Mouse (Mus musculus): ENCODE results near the gene Ankrd2. TPM values are rescaled to one million over a fixed set of nuclear protein-coding genes. Genes with fewer than 3 reads are reported as not detected.

Gene Ankrd2
- not detected in 2 replicates for total RNA-seq (2017)

- peak; percentile 62 for ATAC-seq (ENCODE audit: extremely low read depth, insufficient number of reproducible peaks, low FRiP score, poor library complexity, severe bottlenecking)
Observed at GRCm38 (mm10) chr19:42035456-42036248, at the start of gene Ankrd2. Ankrd2 (plus strand) TSS chr19:42036000.

GRCm38 (mm10) chr19:41987206-41987605 is 48.6 kb upstream of the Ankrd2 start:
- ATAC-seq (ENCODE audit: extremely low read depth, insufficient number of reproducible peaks, low FRiP score, poor library complexity, severe bottlenecking): no peak

DNA sequence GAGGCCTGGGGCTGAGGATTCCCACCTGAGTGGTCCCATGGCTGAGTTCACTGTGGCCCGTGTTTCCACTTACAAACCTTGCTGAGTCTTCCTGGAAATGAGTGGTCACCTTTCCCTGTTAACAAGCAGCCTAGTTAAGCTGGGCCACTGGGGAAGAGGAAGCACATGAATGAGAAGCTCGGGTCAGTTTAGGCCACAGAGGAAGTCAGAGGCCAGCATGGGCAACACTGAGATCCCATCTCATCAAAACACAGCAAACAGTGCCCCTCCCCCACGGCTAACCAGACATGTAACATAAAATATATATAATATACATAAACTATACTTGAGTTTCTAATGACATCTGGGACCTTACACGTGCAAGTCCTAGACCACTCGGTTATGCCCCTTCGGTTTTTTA is 46.0 kb upstream of the Ankrd2 start:
- peak; percentile 31; the same call in 1 of the 2 replicates for ATAC-seq (ENCODE audit: extremely low read depth, insufficient number of reproducible peaks, low FRiP score, poor library complexity, severe bottlenecking)

DNA sequence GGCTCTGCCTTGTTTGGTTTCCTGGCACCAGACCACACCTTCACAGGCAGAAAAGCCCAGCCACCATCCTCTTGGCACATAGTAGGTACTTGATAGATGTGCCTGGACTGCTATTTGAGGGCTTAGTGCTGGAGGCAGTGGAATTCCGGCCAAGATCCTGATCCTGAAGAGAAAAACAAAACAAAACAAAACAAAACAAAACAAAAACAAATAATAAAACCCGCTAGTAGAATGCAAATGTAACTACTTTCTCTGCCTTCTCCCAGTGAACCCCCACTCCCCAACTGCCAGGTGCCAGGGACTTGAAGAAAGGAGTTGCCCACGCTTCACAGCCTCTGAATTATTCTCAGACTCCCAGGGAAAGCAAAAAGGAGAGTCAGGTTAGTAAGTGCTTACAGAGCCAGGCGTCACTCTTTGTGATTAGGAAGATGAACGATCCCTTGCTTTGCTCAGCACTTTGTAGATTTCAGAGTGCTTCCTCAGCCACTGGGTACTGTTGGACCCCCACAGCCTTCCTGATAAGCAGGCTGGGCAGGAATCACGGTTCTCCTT is 43.8 kb upstream of the Ankrd2 start:
- ATAC-seq (ENCODE audit: extremely low read depth, insufficient number of reproducible peaks, low FRiP score, poor library complexity, severe bottlenecking): no peak

DNA sequence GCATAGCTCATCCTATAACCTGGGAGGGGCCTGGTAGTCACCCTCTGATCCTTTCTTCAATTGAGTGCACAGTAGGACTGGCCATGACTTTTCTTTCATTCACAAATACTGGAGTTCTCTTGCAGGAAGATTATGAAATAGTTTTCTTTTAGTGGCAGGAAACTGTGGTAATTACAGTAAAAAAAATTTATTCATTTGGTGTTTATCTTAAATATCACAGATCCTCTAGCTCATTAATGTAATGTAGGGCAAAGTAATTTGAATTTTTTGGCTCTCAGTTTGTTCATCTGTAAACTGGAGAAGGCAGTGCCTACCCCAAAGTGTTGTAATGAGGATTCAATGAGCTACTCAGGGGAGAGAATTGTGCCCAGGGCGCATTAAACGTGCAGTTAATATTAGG is 42.8 kb upstream of the Ankrd2 start:
- ATAC-seq (ENCODE audit: extremely low read depth, insufficient number of reproducible peaks, low FRiP score, poor library complexity, severe bottlenecking): no peak

- no peak for ATAC-seq (ENCODE audit: extremely low read depth, insufficient number of reproducible peaks, low FRiP score, poor library complexity, severe bottlenecking)
Observed at GRCm38 (mm10) chr19:41993484-41993883, 42.3 kb upstream of the Ankrd2 start.

DNA sequence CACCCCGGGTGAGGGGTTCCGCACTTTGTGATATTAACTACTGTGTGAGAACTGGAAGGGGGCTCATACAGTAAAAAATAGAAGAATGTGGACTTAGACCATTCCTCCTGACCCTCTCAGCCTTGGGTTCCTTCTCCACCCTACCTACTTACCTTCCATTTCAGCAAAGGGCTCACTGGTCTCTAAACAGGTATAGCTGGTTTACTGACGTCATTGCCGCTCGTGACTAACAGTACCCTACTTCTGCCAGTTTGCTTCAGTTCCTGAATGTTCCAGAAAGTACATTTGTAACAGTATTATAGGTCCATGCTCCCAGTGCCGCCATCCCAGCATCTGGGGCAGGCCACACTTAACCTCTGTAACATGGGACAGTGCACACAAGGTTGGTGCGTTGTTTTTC is 41.8 kb upstream of the Ankrd2 start:
- ATAC-seq (ENCODE audit: extremely low read depth, insufficient number of reproducible peaks, low FRiP score, poor library complexity, severe bottlenecking): no peak

DNA sequence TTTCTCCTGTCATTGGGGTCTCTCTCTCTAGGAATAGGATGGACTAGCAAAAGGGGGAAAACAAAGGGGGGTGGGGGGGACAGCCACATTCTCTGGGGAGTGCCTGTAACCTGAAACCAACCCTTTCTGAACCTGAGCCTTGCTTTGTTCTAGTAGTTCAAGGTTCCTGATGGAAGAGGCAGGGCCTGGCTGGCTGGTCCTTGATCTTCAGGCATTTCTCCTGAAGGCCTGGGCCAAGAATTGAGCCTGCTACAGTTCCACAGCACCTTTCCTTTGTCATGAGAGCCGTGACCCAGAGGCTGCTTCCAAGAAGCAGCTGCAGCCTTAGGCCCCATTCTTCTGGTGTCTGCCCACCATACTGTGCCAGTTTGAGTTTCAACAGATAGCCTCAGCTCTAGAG is 40.3 kb upstream of the Ankrd2 start:
- ATAC-seq (ENCODE audit: extremely low read depth, insufficient number of reproducible peaks, low FRiP score, poor library complexity, severe bottlenecking): no peak

DNA sequence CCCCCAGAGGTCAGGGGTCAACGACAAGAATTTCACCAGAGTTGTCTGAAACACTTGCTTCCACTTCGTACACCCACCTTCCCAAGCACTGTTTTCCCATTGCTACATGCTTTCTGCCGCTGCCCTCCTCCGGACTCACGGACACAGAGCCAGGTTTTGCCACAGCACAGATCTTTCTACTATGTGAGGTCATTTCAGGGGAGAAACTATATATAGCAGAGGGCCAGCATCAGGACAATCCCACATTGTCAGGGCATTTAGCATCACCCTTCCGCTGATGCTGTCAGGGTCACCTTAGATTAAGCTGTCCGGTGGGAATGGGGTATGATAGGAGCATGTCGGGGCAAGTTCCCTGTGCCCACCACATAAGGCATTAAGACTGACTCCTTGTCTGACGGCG is 38.7 kb upstream of the Ankrd2 start:
- no peak for ATAC-seq (ENCODE audit: extremely low read depth, insufficient number of reproducible peaks, low FRiP score, poor library complexity, severe bottlenecking)

DNA sequence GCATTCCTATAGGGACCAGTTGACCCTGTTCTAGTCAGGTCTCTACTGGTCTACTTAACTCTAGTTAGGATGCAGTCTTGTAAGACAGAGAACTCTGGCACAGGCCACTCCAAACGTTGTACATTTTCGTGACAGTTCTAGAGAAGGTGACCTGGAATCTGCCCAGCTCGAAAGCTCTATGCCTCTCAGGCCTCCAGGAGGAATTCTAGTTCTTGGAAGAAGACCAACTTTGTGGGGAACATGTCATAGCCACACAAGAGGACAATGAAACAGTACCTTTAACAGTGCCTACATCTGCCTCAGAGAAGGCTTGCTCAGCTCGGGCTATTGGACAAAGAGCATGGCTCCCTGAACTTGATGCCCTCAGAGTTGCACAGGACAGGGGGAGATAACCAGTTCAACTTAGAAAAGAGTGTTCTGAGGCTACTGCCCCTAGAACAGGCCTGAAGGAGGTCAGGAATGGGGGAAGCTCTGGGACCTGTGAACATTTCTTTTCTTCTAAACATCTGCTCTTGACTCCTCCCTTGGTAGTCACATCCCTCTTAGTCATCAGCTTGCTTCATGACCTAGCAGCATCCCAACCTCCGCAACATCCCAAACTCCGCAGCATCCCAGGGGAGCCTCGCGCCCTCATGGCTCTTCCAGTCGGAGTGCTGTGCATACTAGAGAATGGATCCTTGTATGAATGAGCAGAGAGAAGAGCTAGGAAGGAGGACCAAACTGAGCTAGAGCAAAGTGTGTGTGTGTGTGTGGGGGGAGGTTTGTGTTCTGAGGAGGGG is 36.8 kb upstream of the Ankrd2 start:
- ATAC-seq (ENCODE audit: extremely low read depth, insufficient number of reproducible peaks, low FRiP score, poor library complexity, severe bottlenecking): no peak

- ATAC-seq (ENCODE audit: extremely low read depth, insufficient number of reproducible peaks, low FRiP score, poor library complexity, severe bottlenecking): 0 out of 2 replicates have a peak, but pooled peaks have one; percentile 27
Observed at GRCm38 (mm10) chr19:41999688-42000283, 36.0 kb upstream of the Ankrd2 start.

- no peak for ATAC-seq (ENCODE audit: extremely low read depth, insufficient number of reproducible peaks, low FRiP score, poor library complexity, severe bottlenecking)
Observed at GRCm38 (mm10) chr19:42000446-42000958, 35.3 kb upstream of the Ankrd2 start.

DNA sequence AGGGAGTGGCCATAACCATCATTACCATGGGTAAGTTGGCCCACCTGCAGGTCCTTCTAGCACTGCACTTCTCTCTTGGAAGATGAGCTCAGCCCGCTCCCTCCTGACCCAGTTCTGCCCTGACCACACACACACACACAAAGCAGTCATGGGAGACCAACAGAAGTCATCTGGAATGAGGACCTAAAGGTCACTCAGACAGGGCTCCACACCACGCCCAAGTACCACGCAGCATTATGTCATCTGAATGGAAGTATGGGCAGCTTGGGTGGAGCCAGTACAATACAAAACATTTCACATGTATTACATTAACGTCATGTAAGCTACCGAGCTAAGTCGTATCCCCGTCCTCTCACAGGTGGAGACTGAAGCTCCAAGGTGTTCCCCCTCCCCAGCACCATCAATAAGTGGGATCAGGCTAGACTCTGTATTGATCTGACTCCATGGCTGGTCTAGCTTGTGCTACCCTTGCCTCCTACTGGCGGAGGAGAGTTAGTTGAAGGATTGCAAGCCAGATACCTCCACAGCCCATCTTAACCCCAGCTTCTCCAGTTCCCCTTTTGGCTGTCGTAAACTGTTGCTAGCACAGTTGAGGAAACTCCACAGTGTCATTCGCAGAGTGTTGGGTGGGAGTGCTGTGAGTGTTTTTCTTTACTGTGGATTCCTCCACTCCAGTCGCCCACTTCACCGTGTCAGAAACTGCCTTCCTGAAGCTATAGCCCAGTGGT is 34.4 kb upstream of the Ankrd2 start:
- ATAC-seq (ENCODE audit: extremely low read depth, insufficient number of reproducible peaks, low FRiP score, poor library complexity, severe bottlenecking): peak; percentile 46

- ATAC-seq (ENCODE audit: extremely low read depth, insufficient number of reproducible peaks, low FRiP score, poor library complexity, severe bottlenecking): no peak
Observed at GRCm38 (mm10) chr19:42004258-42004657, 31.5 kb upstream of the Ankrd2 start.

DNA sequence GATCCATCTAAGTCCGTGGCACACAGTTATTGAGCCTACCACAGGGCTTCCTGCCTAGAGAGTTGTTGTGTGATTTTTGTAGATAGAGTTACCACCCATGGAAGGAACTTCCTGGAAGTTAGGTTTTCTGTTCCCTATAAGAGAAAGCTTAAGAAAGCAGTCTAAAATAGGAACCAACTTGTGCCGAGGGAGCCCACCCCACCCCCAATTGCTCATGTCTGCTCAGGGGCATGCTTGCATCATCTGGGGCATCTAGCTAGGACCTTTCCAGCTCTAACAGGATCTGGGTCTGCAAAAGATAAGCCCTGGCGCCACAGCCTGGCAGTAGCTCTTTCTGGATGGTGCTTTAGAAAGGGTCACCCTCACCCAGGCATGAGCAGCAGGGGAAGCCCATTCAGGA is 30.2 kb upstream of the Ankrd2 start:
- peak; percentile 32 for ATAC-seq (ENCODE audit: extremely low read depth, insufficient number of reproducible peaks, low FRiP score, poor library complexity, severe bottlenecking)

DNA sequence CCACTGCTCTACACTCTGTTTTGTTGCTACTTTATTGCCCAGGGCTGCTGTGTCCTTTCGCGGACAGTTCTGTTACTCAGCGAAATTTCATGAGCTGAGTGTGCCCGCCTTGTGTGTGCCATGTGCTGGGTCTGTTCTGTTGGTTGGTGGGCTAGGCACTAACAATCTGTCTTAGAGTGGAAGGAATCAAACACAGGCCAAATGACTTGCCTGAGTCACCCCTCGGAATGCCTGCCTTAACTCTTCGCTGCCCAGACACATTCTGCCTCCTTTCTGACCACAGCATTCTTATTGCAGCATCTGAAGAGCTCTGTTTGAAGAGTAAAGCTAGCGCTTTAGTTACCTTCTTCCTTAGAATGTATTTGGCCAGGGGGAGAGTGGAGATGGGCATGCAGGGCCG is 29.2 kb upstream of the Ankrd2 start:
- no peak for ATAC-seq (ENCODE audit: extremely low read depth, insufficient number of reproducible peaks, low FRiP score, poor library complexity, severe bottlenecking)

DNA sequence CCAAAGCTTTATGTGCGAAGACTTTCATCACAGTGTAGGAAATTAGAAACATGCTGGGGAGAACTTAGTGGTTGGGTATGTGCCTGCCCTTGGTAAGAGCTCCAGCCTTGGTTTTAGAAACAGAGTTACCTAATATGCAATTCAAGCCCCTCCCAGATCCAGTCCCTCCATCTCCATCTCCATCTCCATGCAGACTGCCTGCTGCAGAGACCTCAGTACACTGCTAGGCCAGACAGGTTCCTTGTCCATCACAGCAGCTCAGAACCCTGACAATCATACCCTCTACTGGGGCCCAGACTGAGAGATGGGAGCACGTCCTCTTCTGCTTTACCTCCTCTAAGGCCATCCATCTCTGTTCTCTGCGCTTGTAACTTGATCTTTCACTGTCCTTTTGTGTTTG is 27.2 kb upstream of the Ankrd2 start:
- no peak for ATAC-seq (ENCODE audit: extremely low read depth, insufficient number of reproducible peaks, low FRiP score, poor library complexity, severe bottlenecking)

- no peak for ATAC-seq (ENCODE audit: extremely low read depth, insufficient number of reproducible peaks, low FRiP score, poor library complexity, severe bottlenecking)
Observed at GRCm38 (mm10) chr19:42009067-42009466, 26.7 kb upstream of the Ankrd2 start.

DNA sequence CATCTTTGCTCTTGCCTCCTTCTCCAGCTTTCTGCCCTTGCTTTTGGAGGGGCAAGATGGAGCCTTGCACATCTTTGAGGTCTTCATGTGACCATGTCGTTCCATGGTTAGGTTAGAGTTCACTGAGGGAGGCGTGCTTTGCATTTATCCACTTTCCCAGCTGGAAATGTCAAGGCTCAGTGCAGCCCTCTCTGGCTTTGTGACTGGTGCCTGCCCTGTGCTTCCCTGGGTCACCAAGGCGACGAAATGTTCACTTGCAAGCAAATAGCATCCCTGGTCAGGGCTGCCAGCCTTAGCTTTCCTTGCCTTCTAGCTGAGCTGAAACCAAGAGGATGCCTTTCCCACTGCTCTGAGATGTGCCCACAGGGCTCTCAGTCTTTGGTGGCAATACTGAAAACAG is 25.4 kb upstream of the Ankrd2 start:
- ATAC-seq (ENCODE audit: extremely low read depth, insufficient number of reproducible peaks, low FRiP score, poor library complexity, severe bottlenecking): no peak
